Mouse (Mus musculus): Measurements from ENCODE around the gene Ermard.
"Not testable (repeated sequence)": the region's sequence is repeated elsewhere in the genome, so short reads cannot be mapped to it uniquely, and the experiment has no call there.

The Ermard gene

GRCm38 (mm10) chr17:15041175-15041729, at the start of gene Ermard, which contains the start of the genes Tcte3 and Gm3448:
Gene Ermard, plus strand, starts transcription at chr17:15041208.
Gene Tcte3, minus strand, starts transcription at chr17:15041488.
Gene Gm3448, minus strand, starts transcription at chr17:15041537.
- not testable (repeated sequence) for DNase-seq (ENCODE audit: low spot score)

- DNase-seq (ENCODE audit: low spot score), result not testable (repeated sequence)
Observed at GRCm38 (mm10) chr17:14992522-14993138, 48.4 kb upstream of the Ermard start.

GRCm38 (mm10) chr17:14993139-14993832, 47.7 kb upstream of the Ermard start:
- not testable (repeated sequence) for DNase-seq (ENCODE audit: low spot score)

GRCm38 (mm10) chr17:14994140-14994539, 46.9 kb upstream of the Ermard start:
- DNase-seq (ENCODE audit: low spot score), result not testable (repeated sequence)

- DNase-seq (ENCODE audit: low spot score), result not testable (repeated sequence)
Observed at GRCm38 (mm10) chr17:15000047-15000446, 41.0 kb upstream of the Ermard start.

GRCm38 (mm10) chr17:15009088-15009487, 31.9 kb upstream of the Ermard start:
- not testable (repeated sequence) for DNase-seq (ENCODE audit: low spot score)

- DNase-seq (ENCODE audit: low spot score), result not testable (repeated sequence)
Observed at GRCm38 (mm10) chr17:15009706-15010413, 31.1 kb upstream of the Ermard start, which contains the start of gene Gm3435. Gene Gm3435, plus strand, starts transcription at chr17:15010176.

GRCm38 (mm10) chr17:15021503-15022220, 19.3 kb upstream of the Ermard start:
- DNase-seq (ENCODE audit: low spot score), result peak; percentile 18

GRCm38 (mm10) chr17:15023878-15024492, 17.0 kb upstream of the Ermard start:
- not testable (repeated sequence) for DNase-seq (ENCODE audit: low spot score)

- not testable (repeated sequence) for DNase-seq (ENCODE audit: low spot score)
Observed at GRCm38 (mm10) chr17:15024502-15025193, 16.4 kb upstream of the Ermard start.

GRCm38 (mm10) chr17:15025513-15025912, 15.5 kb upstream of the Ermard start:
- DNase-seq (ENCODE audit: low spot score), result not testable (repeated sequence)

- DNase-seq (ENCODE audit: low spot score), result not testable (repeated sequence)
Observed at GRCm38 (mm10) chr17:15031414-15031813, 9.6 kb upstream of the Ermard start.

- not testable (repeated sequence) for DNase-seq (ENCODE audit: low spot score)
Observed at GRCm38 (mm10) chr17:15040455-15040854, 553 bp upstream of the Ermard start.

GRCm38 (mm10) chr17:15050338-15050737, 9.3 kb downstream of the Ermard start:
- DNase-seq (ENCODE audit: low spot score), result not testable (repeated sequence)

- not testable (repeated sequence) for DNase-seq (ENCODE audit: low spot score)
Observed at GRCm38 (mm10) chr17:15052766-15053165, 11.8 kb downstream of the Ermard start.

GRCm38 (mm10) chr17:15053183-15053828, 12.3 kb downstream of the Ermard start:
- not testable (repeated sequence) for DNase-seq (ENCODE audit: low spot score)

- not testable (repeated sequence) for DNase-seq (ENCODE audit: low spot score)
Observed at GRCm38 (mm10) chr17:15053829-15054200, 12.8 kb downstream of the Ermard start.

GRCm38 (mm10) chr17:15055925-15056324, 14.9 kb downstream of the Ermard start:
- no peak for DNase-seq (ENCODE audit: low spot score)

- DNase-seq (ENCODE audit: low spot score), result peak; percentile 10
Observed at GRCm38 (mm10) chr17:15058161-15058591, 17.2 kb downstream of the Ermard start.

GRCm38 (mm10) chr17:15059646-15060045, 18.6 kb downstream of the Ermard start:
- no peak for DNase-seq (ENCODE audit: low spot score)
